Mouse (Mus musculus) intestine, embryonic 16.5 days (tissue): ENCODE data around the gene Acacb. TPM values are rescaled to one million over a fixed set of nuclear protein-coding genes. Genes with fewer than 3 reads are reported as not detected.

Source experiments
- ATAC-seq: fragments of 200-750 bp; cut with Nextera tagmentation; 2 replicates; pipeline ENCODE4 v1.8.0; 2017; ENCODE audit warnings: moderate TSS enrichment, moderate library complexity
- H3K27ac ChIP-seq: fragments of 300-500 bp; sonication (generic); 2 replicates; pipeline ENCODE4 v1.5.1; 2014; ENCODE audit warnings: mild to moderate bottlenecking, low read length
- H3K27me3 ChIP-seq: fragments of 300-500 bp; sonication (generic); replicated peaks from 2 replicates; pipeline ENCODE4 v1.6.1; 2014; ENCODE audit warnings: low read length, control low read depth, mixed read lengths; ENCODE audit not compliant: control insufficient read depth, insufficient read depth
- H3K36me3 ChIP-seq: fragments of 300-500 bp; sonication (generic); 2 replicates; pipeline ENCODE4 v1.6.1; 2014; ENCODE audit warnings: low read length, control low read depth; ENCODE audit not compliant: control insufficient read depth, insufficient read depth
- H3K4me1 ChIP-seq: fragments of 300-500 bp; sonication (generic); 2 replicates; pipeline ENCODE4 v1.6.1; 2014; ENCODE audit warnings: low read length, control low read depth, mixed read lengths; ENCODE audit not compliant: control insufficient read depth, insufficient read depth
- H3K4me2 ChIP-seq: fragments of 300-500 bp; sonication (generic); 2 replicates; pipeline ENCODE4 v1.6.1; 2014; ENCODE audit warnings: low read depth, low read length, control low read depth
- H3K4me3 ChIP-seq: fragments of 300-500 bp; sonication (generic); 2 replicates; pipeline ENCODE4 v1.5.1; 2014; ENCODE audit warnings: mild to moderate bottlenecking, low read length
- H3K9ac ChIP-seq: fragments of 300-500 bp; sonication (generic); 2 replicates; pipeline ENCODE4 v1.6.1; 2014; ENCODE audit warnings: low read depth, low read length
- H3K9me3 ChIP-seq: fragments of 300-500 bp; sonication (generic); 2 replicates; pipeline ENCODE4 v1.6.1; 2016; ENCODE audit warnings: low read length, control low read depth; ENCODE audit not compliant: control insufficient read depth
- WGBS: fragments of 180-500 bp; shearing (Covaris S2); extraction: QIAGEN DNeasy Blood & Tissue Kit; methylation state at CpG from one replicate; pipeline ENCODE4 v1.1.7; 2014; 5-methylcytosine and 5-hydroxymethylcytosine counted together
- polyA plus RNA-seq: library from polyadenylated mRNA; unstranded; fragments of >200 nt; fragmentation: Nextera tagmentation; extraction: Ambion mirVana; gene quantifications from 2 replicates; pipeline ENCODE4 v1.2.1, GENCODE M21; 2015

The Acacb gene
- polyA plus RNA-seq, 1 experiment from 2014 or later, result 1.1 TPM

- Histone ChIP-seq H3K4me2 (no peak overlapping the region), H3K27ac (no peak overlapping the region), H3K4me3 (no peak overlapping the region), H3K9ac (no peak overlapping the region), H3K9me3 (no peaks in the 10 kb centered on the region), H3K4me1 (0 out of 2 replicates have a peak, but pooled peaks cover 2% of the 10 kb centered on the region), H3K27me3 (no peaks in the 10 kb centered on the region), H3K36me3 (no peaks in the 10 kb centered on the region)
- ATAC-seq, result no peak
- WGBS, result 52% methylated on average over 14 of the region's 14 CpGs
These were observed 93.4 kb downstream of the Acacb start for GRCm38 (mm10) chr5:114239737-114240136.

GRCm38 (mm10) chr5:114246465-114246864 lies 100.1 kb downstream of the Acacb start:
- Histone ChIP-seq H3K4me1 (peaks cover 4% of the 10 kb centered on the region; the same call in 1 of the 2 replicates), H3K4me2 (no peak overlapping the region), H3K9ac (no peak overlapping the region), H3K27ac (no peak overlapping the region), H3K4me3 (no peak overlapping the region), H3K36me3 (no peaks in the 10 kb centered on the region), H3K27me3 (no peaks in the 10 kb centered on the region), H3K9me3 (no peaks in the 10 kb centered on the region)
- 80% methylated on average over 7 of the region's 7 CpGs for WGBS
- no peak for ATAC-seq

- peaks cover 4% of the 10 kb centered on the region; the same call in 1 of the 2 replicates for H3K4me1 ChIP-seq
- no peak overlapping the region for H3K9ac ChIP-seq
- H3K36me3 ChIP-seq, result no peaks in the 10 kb centered on the region
- H3K27ac ChIP-seq, result no peak overlapping the region
- no peaks in the 10 kb centered on the region for H3K27me3 ChIP-seq
- H3K4me2 ChIP-seq, result peak overlapping the region; percentile 37
- no peaks in the 10 kb centered on the region for H3K9me3 ChIP-seq
- WGBS, result 14% methylated on average over 14 of the region's 14 CpGs
- peak; percentile 53; the same call in 1 of the 2 replicates for ATAC-seq
- no peak overlapping the region for H3K4me3 ChIP-seq
These were observed 101.8 kb downstream of the Acacb start for GRCm38 (mm10) chr5:114248174-114248589.

- H3K9me3 ChIP-seq, result no peaks in the 10 kb centered on the region
- no peak overlapping the region for H3K9ac ChIP-seq
- WGBS, result 60% methylated on average over 10 of the region's 10 CpGs
- H3K27ac ChIP-seq, result no peak overlapping the region
- no peak for ATAC-seq
- no peaks in the 10 kb centered on the region for H3K27me3 ChIP-seq
- H3K36me3 ChIP-seq, result no peaks in the 10 kb centered on the region
- H3K4me1 ChIP-seq, result no peaks in the 10 kb centered on the region
- H3K4me2 ChIP-seq, result no peak overlapping the region
- no peak overlapping the region for H3K4me3 ChIP-seq
These were observed 113.2 kb downstream of the Acacb start for GRCm38 (mm10) chr5:114259495-114259894.

GRCm38 (mm10) chr5:114261494-114261893 lies 115.2 kb downstream of the Acacb start:
- no peak overlapping the region for H3K4me3 ChIP-seq

GRCm38 (mm10) chr5:114264030-114264459 lies 117.7 kb downstream of the Acacb start:
- Histone ChIP-seq H3K36me3 (no peaks in the 10 kb centered on the region), H3K27me3 (no peaks in the 10 kb centered on the region), H3K4me3 (no peak overlapping the region), H3K27ac (no peak overlapping the region), H3K4me1 (0 out of 2 replicates have a peak, but pooled peaks cover 5% of the 10 kb centered on the region), H3K9ac (no peak overlapping the region), H3K4me2 (no peak overlapping the region), H3K9me3 (no peaks in the 10 kb centered on the region)
- 79% methylated on average over 8 of the region's 8 CpGs for WGBS
- ATAC-seq, result no peak

More at GRCm38 (mm10) chr5:114261494-114261893, 115.2 kb downstream of the Acacb start:
- Histone ChIP-seq H3K27me3 (no peaks in the 10 kb centered on the region), H3K9ac (no peak overlapping the region), H3K27ac (no peak overlapping the region), H3K4me2 (no peak overlapping the region), H3K36me3 (no peaks in the 10 kb centered on the region), H3K9me3 (no peaks in the 10 kb centered on the region), H3K4me1 (no peaks in the 10 kb centered on the region)
- ATAC-seq, result no peak

GRCm38 (mm10) chr5:114264791-114265190 lies 118.5 kb downstream of the Acacb start:
- Histone ChIP-seq H3K4me3 (no peak overlapping the region), H3K4me1 (0 out of 2 replicates have a peak, but pooled peaks cover 7% of the 10 kb centered on the region), H3K4me2 (no peak overlapping the region), H3K27me3 (no peaks in the 10 kb centered on the region), H3K9me3 (no peaks in the 10 kb centered on the region), H3K27ac (no peak overlapping the region), H3K36me3 (no peaks in the 10 kb centered on the region), H3K9ac (no peak overlapping the region)
- ATAC-seq, result no peak
- 90% methylated on average over 8 of the region's 8 CpGs for WGBS

GRCm38 (mm10) chr5:114268646-114269045 lies 122.3 kb downstream of the Acacb start:
- ATAC-seq, result no peak
- no peak overlapping the region for H3K9ac ChIP-seq
- no peak overlapping the region for H3K27ac ChIP-seq
- H3K27me3 ChIP-seq, result peaks cover 23% of the 10 kb centered on the region
- peaks cover 13% of the 10 kb centered on the region; the same call in 1 of the 2 replicates for H3K4me1 ChIP-seq
- no peak overlapping the region for H3K4me2 ChIP-seq
- H3K36me3 ChIP-seq, result no peaks in the 10 kb centered on the region
- H3K9me3 ChIP-seq, result no peaks in the 10 kb centered on the region
- H3K4me3 ChIP-seq, result no peak overlapping the region
- 30% methylated on average over 7 of the region's 7 CpGs for WGBS

GRCm38 (mm10) chr5:114269499-114269898 lies 123.2 kb downstream of the Acacb start:
- WGBS, result 74% methylated on average over 7 of the region's 7 CpGs
- peaks cover 32% of the 10 kb centered on the region for H3K27me3 ChIP-seq

GRCm38 (mm10) chr5:114269984-114270383 lies 123.6 kb downstream of the Acacb start:
- Histone ChIP-seq H3K27ac (no peak overlapping the region), H3K36me3 (no peaks in the 10 kb centered on the region), H3K27me3 (peaks cover 34% of the 10 kb centered on the region), H3K9me3 (no peaks in the 10 kb centered on the region), H3K4me3 (no peak overlapping the region), H3K4me1 (peaks cover 20% of the 10 kb centered on the region), H3K9ac (no peak overlapping the region), H3K4me2 (no peak overlapping the region)
- 17% methylated on average over 12 of the region's 12 CpGs for WGBS
- no peak for ATAC-seq

More at GRCm38 (mm10) chr5:114269499-114269898, 123.2 kb downstream of the Acacb start:
- no peak overlapping the region for H3K4me3 ChIP-seq
- no peaks in the 10 kb centered on the region for H3K36me3 ChIP-seq
- ATAC-seq, result no peak
- no peak overlapping the region for H3K27ac ChIP-seq
- H3K4me1 ChIP-seq, result peaks cover 20% of the 10 kb centered on the region
- H3K9ac ChIP-seq, result no peak overlapping the region
- H3K4me2 ChIP-seq, result no peak overlapping the region
- H3K9me3 ChIP-seq, result no peaks in the 10 kb centered on the region
